Mouse (Mus musculus): ENCODE measurements around the gene Pum1. TPM values are rescaled to one million over a fixed set of nuclear protein-coding genes. Genes with fewer than 3 reads are reported as not detected.

Gene Pum1
- total RNA-seq, 4 experiments from 2014 or later = 62.4 to 92.5 (median 83.2) TPM

DNA sequence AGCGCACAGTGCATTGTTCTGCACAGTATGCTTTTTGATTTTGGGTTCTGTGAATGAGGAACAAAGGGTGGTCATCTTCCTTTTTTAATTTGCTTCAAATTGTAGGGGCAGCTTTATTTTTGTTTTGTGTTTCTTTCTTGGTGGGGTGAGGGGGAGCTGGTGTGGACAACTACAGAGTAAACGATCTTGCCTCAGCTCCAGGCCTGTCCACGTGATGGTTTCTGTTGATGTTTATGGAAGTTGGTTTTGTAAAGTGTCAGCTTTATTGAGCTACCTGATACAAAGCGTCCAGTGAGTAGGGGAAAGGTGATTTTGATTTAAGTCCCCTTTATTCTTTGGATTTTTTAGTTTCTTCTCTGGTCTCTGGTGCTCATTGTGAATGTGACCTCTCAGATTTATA lies 72.8 kb downstream of the Pum1 start:
- no peak for DNase-seq

DNA sequence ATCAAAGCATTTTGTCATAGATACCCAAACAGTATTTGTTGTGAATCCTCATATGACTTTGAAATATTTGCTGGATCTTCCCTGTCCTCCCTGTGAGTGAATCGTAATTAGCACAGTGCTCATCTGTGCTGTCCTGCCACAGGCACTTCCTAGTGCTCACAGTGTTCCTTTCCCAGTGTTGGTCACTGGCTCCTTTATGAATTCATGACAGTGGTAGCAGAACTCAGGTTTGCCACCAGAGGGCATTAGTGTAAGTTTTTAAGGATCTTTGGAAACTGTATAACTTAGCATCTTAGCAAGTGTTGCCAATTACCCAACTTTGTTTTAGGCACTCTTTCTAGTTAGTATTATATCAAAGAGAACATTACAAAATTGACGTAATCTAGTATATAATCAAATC lies 75.4 kb downstream of the Pum1 start:
- DNase-seq = no peak

DNA sequence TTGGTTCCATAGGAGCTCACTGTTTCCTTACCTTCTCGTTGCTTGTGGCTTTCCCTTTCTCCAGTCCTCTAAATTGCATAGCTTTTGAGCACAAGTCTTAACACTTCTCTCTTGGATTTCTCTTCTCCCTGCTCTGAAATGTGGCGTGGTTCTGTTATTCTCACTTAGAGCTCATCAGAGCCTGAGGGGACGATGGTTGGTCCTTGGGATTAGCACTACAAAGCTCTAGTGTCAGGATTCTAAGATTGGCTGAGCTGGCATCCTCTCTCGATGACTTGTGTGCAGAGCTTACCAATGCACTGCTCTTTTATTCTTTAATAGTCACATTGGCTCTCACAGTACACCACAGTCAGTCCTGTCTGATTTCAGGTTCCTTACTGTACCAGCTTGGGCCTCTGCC lies 80.9 kb downstream of the Pum1 start:
- no peak for DNase-seq

DNA sequence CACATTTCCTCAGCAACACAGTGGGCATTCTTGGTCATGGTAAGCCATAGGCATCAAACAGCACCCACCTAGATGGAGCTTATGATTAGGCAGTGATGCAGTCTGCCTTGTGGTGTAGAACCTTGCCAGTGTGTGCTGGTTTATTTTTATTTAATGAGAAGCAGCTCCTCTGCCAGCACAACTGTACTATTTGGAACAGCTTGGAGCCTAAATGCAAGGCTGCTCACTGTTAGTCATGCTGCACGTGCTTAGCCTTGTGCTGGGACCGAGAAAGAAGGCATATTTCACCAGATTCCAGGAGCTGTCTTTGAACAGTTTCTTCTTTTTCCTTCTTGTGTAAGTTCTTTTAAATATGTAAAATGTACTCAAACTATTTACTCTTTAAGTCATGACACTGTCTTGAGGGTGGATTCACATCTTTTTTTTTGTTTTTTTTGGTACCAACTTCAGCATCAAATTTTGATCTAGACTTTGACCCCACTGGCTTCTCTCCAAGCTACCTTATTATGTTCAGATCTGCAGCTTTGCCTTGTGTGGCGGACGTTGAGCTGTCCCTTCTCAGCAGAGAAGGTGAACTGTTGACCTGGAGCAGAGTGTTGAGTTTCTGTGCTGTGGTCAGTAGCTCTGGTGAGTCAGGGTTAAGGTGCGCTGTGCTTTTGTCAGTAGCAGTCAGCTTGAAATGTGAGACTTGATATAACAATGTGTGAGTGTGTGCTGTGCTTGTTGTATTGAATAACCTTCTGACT lies 82.6 kb downstream of the Pum1 start:
- peak; percentile 79 for DNase-seq

DNA sequence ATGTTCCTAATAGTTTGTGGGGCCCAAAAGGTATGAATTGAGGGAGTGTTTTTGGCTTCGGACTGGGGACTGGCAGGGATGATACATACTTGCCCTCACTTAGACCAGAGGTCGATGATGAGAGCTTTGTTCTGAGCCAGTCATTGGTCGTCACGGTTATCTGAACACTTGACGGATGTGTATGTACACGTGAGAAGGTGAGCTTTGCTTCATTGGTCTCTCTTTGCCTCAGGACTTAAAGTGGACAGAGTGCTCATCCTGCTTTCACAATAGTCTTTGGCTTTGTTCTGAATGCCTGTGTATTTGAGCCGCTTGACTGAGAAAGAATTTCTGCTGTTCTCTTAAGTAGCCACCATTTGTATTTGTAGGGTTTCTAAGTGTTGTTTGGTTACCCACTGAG lies 86.4 kb downstream of the Pum1 start:
- DNase-seq = no peak

DNA sequence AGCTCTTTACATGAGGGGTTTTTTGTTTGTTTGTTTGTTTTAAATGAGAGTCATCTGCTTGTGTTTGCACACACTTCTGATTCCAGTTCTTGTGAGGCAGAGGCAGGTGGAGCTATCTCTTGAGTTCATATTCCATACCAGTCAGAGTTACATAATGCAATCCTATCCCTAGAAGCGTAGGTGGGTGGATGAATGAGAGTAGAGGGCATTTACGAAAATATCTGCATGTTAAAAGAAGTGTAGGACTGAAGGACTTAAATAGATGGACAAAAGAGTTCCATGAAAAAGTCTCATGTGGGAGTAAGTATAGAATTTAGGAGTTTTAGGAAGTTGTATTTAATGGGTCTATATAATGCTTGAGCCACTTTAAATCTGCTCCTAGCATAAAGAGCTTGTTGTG lies 88.8 kb downstream of the Pum1 start:
- no peak for DNase-seq

DNA sequence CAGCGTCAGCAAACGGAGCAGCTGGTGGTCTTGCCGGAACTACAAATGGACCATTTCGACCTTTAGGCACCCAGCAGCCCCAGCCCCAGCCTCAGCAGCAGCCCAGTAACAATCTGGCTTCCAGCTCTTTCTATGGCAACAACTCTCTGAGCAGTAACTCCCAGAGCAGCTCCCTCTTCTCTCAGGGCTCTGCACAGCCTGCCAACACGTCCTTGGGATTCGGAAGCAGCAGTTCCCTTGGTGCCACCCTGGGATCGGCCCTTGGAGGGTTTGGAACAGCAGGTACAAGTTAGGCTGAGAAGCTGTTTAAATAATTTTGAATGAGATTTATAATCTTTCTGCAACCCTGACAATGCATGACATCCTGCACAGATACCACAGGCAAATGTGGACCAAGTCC lies 89.5 kb downstream of the Pum1 start:
- no peak for DNase-seq

DNA sequence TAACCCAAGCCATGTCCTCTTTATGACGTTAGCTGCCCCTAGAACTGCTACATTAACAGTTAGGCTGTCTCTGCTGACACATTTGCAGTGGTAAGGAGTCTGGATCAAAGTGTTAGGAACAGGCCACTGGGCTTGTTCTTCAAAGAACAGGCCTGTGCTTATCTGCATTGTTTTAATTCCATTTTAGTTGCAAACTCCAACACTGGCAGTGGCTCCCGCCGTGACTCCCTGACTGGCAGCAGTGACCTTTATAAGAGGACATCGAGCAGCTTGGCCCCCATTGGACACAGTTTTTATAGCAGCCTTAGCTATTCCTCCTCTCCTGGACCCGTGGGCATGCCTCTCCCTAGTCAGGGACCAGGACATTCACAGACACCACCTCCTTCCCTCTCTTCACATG lies 90.6 kb downstream of the Pum1 start:
- DNase-seq = no peak

DNA sequence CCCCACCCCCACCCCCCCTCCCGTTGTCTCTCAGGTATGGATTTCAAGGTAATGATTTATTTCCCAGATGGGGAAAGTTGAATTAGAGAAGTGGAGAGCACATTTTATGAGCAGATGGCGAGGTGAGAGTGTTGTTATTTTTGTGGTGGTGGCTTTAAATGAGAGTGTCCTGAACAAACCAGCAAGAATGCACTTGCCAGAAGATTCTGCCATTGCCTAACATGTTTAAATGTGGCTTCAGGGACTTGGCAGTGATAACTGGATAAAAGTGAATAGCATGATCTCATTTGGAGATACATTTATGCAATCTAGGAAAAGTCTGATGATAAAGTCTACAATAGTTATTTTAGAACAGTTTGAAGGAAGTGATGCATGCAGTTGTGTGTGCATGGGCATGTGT lies 91.7 kb downstream of the Pum1 start:
- DNase-seq = no peak

DNA sequence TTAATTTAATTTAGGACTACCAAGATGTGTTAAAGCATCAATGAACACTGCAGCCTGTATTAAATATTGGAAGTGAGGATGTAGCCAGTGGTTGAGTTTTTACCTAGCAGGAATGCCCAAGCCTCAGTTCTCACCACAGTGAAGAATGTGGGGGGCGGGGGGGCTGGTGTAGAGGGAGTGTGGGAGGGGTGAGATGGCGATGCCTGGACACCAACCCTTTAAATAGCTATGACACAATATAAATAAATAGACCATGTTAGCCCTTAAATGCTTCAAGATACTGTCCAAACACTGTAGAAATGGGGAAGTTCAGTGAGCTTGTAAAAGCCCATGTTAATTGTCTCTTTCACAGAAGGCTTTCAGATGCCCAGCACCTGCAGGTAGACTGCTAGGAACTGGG lies 96.8 kb downstream of the Pum1 start:
- DNase-seq = no peak

DNA sequence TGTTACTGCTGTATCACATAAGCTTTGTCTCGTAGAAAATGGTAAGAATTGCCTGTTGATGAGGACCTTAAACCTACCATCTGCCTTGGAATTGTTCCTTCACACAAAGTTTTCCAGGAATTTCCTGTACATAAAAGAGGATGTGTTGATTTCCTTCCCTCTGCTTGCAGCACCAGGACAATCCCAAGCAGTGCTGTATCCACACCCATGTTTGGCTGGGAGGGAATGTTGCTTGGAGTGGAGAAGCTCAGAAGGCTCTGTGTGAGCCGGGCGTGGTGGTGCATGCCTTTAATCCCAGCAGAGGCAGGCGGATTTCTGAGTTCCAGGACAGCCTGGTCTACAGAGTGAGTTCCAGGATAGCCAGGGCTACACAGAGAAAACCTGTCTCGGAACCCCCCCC lies 98.7 kb downstream of the Pum1 start:
- no peak for DNase-seq

DNA sequence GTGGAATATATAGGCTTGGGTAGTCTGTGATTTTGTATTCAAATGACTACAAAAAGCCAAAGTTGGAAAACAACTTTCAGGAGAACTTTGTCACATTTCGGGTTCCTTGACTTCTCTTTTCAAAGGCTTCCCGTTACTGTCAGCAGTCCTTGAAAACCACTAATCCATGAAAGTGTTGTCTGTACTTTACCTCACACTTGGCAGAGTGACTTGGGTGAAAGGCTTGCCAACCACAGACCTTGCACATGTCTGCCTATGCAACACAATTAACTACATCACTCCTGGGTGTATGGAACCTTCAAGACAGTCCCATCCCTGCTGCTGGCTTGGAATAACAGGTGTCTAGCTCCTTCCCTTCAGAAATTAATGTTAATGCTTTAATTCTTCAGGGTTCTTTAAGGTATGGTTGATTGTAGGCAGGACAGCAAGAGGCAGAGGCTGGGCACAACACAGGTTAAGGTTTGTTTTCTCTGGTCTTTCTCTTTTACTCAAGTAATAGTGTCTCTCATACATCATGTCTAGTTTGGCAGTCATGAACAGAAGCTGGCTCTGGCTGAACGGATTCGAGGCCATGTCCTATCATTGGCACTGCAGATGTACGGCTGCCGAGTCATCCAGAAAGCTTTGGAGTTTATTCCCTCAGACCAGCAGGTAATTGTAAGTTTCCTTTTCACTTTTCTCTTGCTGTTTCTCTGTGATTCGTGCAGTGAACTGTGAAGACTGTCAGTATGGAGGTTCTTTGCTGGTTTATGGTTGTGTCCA lies 102.5 kb downstream of the Pum1 start:
- no peak for DNase-seq

DNA sequence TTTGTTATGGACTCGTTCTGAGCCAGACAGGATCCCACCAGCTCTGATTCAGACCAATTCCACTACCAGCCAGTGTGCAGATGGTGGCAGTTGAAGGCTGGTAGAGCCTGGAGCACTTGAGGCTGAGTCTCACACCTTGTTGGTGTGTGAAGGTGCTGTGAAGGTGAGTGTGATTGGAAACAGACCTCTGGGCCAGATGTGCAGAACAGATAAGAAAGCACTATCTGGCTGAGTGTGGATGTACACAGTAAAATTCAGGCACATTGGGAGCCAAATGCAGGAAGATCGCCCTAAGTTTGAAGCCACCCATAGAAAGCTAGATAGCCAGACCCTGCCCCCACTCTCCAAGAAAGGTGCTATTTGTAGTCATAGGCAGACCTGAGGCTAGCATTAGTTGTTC lies 103.3 kb downstream of the Pum1 start:
- no peak for DNase-seq

DNA sequence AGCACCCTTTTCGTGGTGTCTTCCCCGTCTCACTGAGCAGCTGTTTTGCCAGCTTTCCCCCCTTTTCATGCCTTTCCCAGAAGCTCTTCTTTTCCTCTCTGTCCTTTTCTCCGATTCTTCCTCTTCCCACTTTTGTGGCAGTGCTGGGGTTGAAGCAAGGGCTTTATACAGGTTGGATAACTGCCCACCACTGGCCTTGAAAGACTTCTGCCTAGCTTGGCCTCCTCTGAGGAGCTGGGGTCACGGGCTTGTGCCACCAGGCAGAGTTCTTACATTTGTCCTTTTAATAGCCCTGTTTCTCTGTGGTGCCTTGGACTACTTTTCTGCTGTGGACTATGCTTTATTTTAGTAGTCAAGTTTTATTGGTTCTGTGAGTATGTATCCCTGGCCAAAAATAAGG lies 103.8 kb downstream of the Pum1 start:
- no peak for DNase-seq

DNA sequence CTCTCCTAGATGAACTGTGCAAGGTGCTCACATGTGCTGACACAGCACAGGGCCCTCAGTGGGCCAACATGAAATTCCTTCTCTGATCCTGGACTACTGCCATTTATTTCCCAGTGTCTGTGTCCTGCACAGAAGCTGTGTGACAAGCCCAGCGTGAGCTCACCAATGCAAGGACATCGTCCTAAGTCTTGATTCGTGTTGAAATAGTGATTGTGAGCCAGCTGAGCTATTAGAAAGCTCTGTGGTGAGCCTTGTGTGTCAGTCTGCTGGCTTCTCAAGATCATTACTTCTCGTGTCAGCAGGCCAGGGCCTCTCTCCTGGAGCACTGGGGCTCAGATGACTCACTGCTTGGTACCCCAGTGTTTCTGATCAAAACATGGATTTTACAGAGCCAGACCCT lies 110.8 kb downstream of the Pum1 start:
- DNase-seq = peak; percentile 61

DNA sequence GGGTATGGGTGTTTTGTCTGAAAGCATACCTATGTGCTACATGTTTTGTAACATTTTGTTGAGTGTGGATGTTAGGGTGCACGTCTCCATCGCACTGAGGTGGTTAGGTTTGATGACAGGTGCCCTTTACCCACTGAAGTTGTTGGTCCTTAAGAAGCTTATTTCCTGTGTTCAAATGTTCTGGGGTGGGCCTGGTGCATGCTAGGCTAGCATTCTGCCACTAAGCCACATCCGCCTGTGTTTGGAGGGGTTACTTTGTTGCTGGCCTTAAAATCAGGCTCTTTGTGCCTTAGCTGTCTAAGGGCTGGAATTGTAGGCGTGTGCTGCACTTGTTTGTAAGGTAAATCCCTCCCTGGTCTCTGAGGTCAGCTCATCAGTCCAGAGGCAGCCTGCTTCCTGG lies 111.7 kb downstream of the Pum1 start:
- no peak for DNase-seq

DNA sequence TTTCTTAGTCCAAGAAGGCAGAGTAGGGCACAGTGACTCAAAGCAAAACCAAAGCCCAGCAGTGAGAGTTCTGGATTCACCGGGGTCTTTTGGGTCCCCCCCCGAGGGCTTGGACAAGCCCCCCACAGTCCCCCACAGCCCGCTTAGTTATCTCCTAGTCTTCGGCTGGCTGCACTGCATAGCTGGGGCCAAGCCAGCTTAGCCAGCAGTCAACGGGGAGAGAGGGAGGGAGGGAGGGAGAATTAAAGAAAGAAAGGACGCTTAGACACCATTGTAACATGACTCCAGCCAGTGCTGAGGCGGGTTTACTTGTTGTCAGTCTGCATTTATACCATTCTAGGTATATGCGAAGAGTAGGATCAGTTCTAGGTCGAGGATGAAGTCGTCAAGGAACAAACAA lies 114.5 kb downstream of the Pum1 start:
- DNase-seq = no peak

DNA sequence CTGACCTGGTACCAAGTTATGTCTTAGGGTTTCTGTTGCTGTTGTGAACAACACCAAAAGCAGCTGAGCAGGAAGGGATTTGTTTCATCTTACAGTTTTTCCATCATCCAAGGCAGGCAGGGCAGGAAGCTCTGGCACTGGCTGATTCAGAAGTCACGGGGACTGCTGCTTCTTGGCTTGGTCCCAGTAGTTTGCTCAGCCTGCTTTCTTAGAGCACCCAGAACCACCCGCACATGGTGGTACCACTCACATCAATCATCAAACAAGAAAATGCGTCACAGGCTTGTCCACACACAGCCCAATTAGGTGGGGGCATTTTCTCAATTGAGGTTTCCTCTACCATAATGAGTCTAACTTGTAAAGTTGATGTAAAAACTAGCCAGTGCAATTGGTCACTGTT lies 115.9 kb downstream of the Pum1 start:
- DNase-seq = no peak

DNA sequence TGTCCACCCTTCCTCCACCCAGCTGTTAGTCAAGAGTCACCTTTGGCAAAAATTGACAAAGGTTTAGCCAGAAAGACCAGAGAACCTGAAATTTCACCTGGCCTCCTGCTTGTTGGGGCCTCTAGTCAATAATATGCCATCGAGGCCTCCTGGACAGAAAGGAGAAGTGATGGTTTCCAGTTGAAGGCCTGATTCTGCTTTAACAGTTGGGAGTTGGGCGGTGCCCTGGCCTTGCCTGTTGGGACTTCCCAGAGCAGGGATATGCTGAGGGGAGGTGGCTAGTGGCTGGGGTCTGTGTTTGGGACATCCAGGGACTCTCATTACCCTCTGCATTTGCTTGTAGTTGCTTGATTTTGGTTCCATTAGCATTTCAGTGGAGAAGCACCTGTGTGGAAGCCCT lies 119.4 kb downstream of the Pum1 start:
- no peak for DNase-seq

DNA sequence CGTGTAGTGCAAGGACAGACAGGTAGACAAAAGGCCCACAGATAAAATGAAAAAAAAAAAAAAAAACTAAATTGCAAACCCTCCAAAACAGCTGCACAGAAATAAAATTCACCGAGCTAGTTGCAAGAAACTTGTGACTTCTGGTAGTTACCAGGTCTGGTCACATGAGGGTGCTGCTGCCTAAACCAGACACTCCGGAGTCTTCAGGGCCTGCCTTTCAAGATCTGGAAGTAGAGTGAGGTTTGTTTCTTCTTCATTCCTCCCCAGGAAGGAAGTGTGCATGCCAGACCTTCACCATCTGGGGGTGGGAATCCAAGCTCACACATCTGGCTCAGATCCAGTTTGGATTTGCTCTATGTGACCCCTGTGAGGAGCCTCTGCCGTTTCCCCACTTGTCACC lies 121.6 kb downstream of the Pum1 start:
- DNase-seq = no peak

DNA sequence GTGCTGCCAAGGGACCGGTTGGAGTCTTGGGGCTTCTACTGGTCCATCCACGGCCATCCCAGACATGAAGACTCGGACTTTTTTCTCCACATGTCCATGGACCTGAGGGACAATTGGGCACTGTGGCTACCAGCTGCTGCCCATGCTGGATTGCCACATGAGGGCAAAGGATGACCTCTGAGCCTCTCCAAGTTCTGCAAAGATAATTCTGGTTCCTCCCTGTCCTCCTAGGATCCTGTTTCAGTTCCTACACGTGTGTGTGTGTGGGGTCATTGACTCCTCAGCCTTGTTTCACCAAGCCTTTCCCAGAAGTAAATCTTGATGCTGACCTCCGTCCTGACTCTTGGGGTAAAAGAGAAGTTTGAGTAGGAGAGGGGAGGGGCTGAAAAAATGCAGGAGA lies 124.4 kb downstream of the Pum1 start:
- no peak for DNase-seq

DNA sequence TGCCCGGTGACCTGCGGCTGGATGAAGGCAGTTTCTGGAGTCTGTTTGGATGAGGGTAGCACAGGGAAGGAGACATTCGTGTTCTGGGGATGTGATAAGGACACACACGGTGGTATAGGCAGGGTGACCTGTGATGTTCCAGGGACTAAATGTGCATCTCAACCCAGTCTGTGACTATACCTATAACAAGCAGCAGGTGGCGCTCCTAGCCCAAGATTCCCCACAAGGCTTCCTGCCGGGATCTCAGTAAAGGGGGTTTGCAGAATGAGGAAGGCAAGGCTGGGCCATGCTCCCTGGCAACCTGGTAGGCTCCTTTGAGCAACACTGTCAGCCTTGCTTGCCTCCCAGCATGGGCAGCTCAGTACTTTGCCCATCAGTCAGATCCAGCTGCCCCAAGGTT lies 127.1 kb downstream of the Pum1 start:
- DNase-seq = peak; percentile 78

DNA sequence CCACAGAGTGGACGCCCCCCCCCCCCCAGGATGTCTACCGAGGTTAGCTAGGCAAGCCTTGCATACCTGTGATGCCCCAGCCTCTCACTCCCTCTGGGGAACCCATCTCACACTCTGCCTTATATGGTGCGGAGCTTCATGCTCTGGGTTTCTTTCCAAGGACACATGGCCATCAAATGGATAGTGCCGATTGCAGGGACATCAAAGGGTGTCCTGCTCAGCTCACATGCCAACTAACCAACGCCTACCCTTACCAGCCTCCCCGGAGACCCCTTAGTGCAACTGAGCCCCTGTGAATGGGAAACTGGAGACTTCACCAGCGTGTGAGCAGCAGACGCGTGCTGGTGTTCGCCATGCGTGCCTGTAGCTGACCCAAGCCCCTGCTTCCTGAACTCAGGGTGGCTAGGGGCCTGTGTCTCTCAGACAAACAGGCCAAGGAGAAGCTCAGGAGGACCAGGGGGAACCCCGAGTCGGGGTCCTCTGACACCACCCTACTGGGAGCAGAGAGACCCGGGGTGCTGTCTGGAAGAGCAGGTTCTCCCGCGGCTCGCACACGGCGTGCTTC lies 128.8 kb downstream of the Pum1 start:
- peak; percentile 49 for DNase-seq

All from adrenal gland, adult 8-10 months (tissue).